8 mouse cellular contexts compared by ENCODE assay signal in the genomic region with DNA sequence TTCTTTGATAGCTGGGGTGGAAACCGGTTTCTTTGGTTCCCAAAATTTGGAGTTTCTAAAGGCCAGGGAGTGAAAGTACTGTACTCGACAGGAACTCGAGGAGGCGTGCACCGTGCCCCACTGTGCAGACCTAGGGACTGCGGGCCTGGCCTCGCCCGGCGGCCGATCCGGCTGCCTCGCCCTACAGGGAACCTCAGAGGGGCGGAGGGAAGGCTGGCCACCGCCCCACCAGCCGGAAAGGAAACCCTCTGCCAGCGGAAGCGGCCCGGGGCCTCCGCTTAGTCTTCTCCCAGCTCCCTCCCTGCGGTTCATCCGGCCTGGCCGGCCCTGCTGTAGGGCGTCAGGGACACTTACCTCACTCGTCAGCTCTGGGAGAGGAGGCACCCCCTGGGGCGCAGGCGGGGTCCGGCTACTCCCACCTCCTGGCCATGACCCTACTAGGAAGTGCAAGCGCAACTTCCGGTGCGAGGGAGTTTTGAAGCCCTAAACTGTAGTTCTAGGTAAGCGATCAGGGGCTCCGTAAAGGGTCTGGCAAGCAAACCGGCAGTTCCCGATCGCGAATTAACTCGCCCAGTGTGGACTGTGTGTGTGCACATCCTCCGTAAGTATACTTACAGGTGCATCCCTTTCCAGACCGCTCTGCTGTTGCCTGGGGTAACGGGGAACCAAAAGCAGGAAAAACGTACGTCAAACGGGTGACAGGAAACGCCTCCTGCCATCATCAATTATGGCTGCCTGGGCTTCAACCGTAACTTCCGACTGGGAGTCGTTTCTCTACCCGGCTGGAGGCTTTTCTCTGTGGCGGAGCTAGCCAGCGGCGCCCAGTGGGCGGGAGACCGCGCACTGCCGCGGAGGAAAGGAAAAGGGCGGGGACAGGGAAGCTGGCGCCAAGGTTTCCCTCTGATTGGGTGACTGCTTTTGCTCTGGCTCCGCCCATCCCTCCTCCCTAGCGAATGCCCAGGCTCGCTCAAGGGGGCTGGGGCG. TPM values are rescaled to one million over a fixed set of nuclear protein-coding genes. Genes with fewer than 3 reads are reported as not detected.
DNase-seq lines count a peak whose midpoint lies in the region; ATAC-seq and TF ChIP-seq lines count a peak whose summit lies in the region.

A gene (plus strand): TSS at position 505 of the 984 bp plus-strand sequence.
A gene (minus strand): TSS at position 826 of the 984 bp plus-strand sequence.

- peaks cover 27% of the 10 kb centered on the region for H3K4me1 ChIP-seq in hindbrain, embryonic 10.5 days (replicated peaks)
- peaks cover 9% of the 10 kb centered on the region for H3K4me1 ChIP-seq in lung, postnatal 0 days (ENCODE audit: insufficient read depth, low read depth, low read length)

- WGBS in hindbrain, embryonic 10.5 days: under 1% methylated on average over 62 of the region's 62 CpGs
- under 1% methylated on average over 50 of the region's 62 CpGs for WGBS in lung, postnatal 0 days

- peak within 1 kb of the TSS; percentile 98 for H3K27ac ChIP-seq in hindbrain, embryonic 10.5 days
- peak within 1 kb of the TSS; percentile 98 for H3K27ac ChIP-seq in lung, postnatal 0 days (ENCODE audit: low read length)

- peaks cover 14% of the 10 kb centered on the region for H3K36me3 ChIP-seq in hindbrain, embryonic 10.5 days
- no peaks in the 10 kb centered on the region for H3K36me3 ChIP-seq in lung, postnatal 0 days (ENCODE audit: insufficient read depth, low read length)

- H3K9ac ChIP-seq in lung, postnatal 0 days (replicated peaks; ENCODE audit: low read depth): peak within 1 kb of the TSS; percentile 96

- peak within 1 kb of the TSS; percentile 92 for H3K4me3 ChIP-seq in hindbrain, embryonic 10.5 days
- peak within 1 kb of the TSS; percentile 95 for H3K4me3 ChIP-seq in lung, postnatal 0 days (ENCODE audit: low read depth, low read length)

- peak; percentile 38 for TF ChIP-seq CTCF in lung, postnatal 0 days (IDR thresholded peaks at IDR 0.05)

- H3K27me3 ChIP-seq in hindbrain, embryonic 10.5 days (ENCODE audit: insufficient read depth, poor library complexity, severe bottlenecking): no peaks in the 10 kb centered on the region
- no peaks in the 10 kb centered on the region for H3K27me3 ChIP-seq in lung, postnatal 0 days (replicated peaks; ENCODE audit: insufficient read depth, low read length)

- H3K4me2 ChIP-seq in lung, postnatal 0 days (replicated peaks; ENCODE audit: low read depth, low read length): peak within 1 kb of the TSS; percentile 74

- TF ChIP-seq EP300 in lung, postnatal 0 days (IDR thresholded peaks at IDR 0.05): peak; percentile 67

- ATAC-seq in frontal cortex, adult (ENCODE audit: low TSS enrichment): peak; percentile 91
- ATAC-seq in lung, postnatal 0 days: peak; percentile 93

- no peaks in the 10 kb centered on the region for H3K9me3 ChIP-seq in hindbrain, embryonic 10.5 days
- H3K9me3 ChIP-seq in lung, postnatal 0 days (ENCODE audit: low read length): no peaks in the 10 kb centered on the region

- peak; percentile 99 for DNase-seq in MN1 (ENCODE audit: low spot score)
- DNase-seq in cerebellum, adult 9-10 months: peak; percentile 99
- DNase-seq in hindbrain, embryonic 10.5 days (ENCODE audit: low spot score): peak; percentile 99
- DNase-seq in layer of hippocampus, adult 9-11 months: peak; percentile 100
- DNase-seq in lung, postnatal 0 days (ENCODE audit: low spot score): peak; percentile 100
- DNase-seq in ovary, postnatal 14 days (ENCODE audit: low spot score): peak; percentile 92
- peak; percentile 99 for DNase-seq in thymus, postnatal 14 days

RNA-seq across cellular contexts. Expression of the first gene that starts in this region (rescaled TPM):
- polyA plus RNA-seq in hindbrain, embryonic 10.5 days (2016; fragmentation: Nextera tagmentation; extraction: Ambion mirVana): 56.3 and 57.8 TPM in 2 replicates
- polyA plus RNA-seq in lung, postnatal 0 days (2015; fragmentation: Nextera tagmentation; extraction: Ambion mirVana): 26.7 and 30.2 TPM in 2 replicates

RNA-seq across cellular contexts. Expression of the second gene that starts in this region (rescaled TPM):
- 112 and 124 TPM in 2 replicates for polyA plus RNA-seq in hindbrain, embryonic 10.5 days (2016; fragmentation: Nextera tagmentation; extraction: Ambion mirVana)
- 46.7 and 58.4 TPM in 2 replicates for polyA plus RNA-seq in lung, postnatal 0 days (2015; fragmentation: Nextera tagmentation; extraction: Ambion mirVana)

Comparison
In these comparisons a context has a peak if more than half of its experiments do, and no peak if none do; other contexts are left out.
1. Peak in every context shown above with its lines: DNase-seq, ATAC-seq, H3K4me3 ChIP-seq and H3K27ac ChIP-seq.